Mouse (Mus musculus): ENCODE data around the gene Gpr39. TPM values are rescaled to one million over a fixed set of nuclear protein-coding genes. Genes with fewer than 3 reads are reported as not detected.

Gpr39 gene
- polyA plus RNA-seq, 1 experiment = not detected

DNA sequence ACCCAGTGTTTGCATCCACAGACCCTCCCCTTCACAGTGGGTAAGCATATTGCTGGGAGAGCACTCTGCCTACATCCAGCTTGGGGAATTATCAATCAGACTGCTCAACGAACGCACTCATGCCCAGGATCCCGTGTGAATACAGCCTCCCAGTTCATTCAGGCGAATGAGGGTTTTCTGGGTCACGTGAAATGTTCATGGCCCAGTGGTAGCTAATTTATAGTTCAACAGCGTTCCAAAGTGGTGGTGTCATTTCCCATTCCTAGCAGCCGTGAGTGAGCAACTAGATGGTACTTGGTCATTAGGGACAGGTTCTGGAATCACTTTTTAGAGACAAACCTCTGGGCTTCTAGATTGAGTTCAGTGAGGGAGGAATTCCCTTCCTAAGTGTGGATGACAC, 144.3 kb downstream of the Gpr39 start:
- Histone ChIP-seq H3K4me1 (ENCODE audit: control insufficient read depth, insufficient read depth, insufficient read length, low read length) (no peaks in the 10 kb centered on the region), H3K4me3 (ENCODE audit: insufficient read depth, low read depth, low read length) (no peak overlapping the region), H3K27ac (replicated peaks; ENCODE audit: low read depth, low read length) (no peak overlapping the region)

- H3K4me3 ChIP-seq (ENCODE audit: insufficient read depth, low read depth, low read length) = no peak overlapping the region
- no peak overlapping the region for H3K27ac ChIP-seq (replicated peaks; ENCODE audit: low read depth, low read length)
- no peaks in the 10 kb centered on the region for H3K4me1 ChIP-seq (ENCODE audit: control insufficient read depth, insufficient read depth, insufficient read length, low read length)
These were observed 146.8 kb downstream of the Gpr39 start for GRCm38 (mm10) chr1:125823611-125824010.

GRCm38 (mm10) chr1:125837507-125837906, 160.7 kb downstream of the Gpr39 start:
- Histone ChIP-seq H3K27ac (replicated peaks; ENCODE audit: low read depth, low read length) (no peak overlapping the region), H3K4me3 (ENCODE audit: insufficient read depth, low read depth, low read length) (no peak overlapping the region), H3K4me1 (ENCODE audit: control insufficient read depth, insufficient read depth, insufficient read length, low read length) (no peaks in the 10 kb centered on the region)

- H3K27ac ChIP-seq (replicated peaks; ENCODE audit: low read depth, low read length) = no peak overlapping the region
- H3K4me3 ChIP-seq (ENCODE audit: insufficient read depth, low read depth, low read length) = no peak overlapping the region
- no peaks in the 10 kb centered on the region for H3K4me1 ChIP-seq (ENCODE audit: control insufficient read depth, insufficient read depth, insufficient read length, low read length)
These were observed 163.1 kb downstream of the Gpr39 start for GRCm38 (mm10) chr1:125839746-125840392.

DNA sequence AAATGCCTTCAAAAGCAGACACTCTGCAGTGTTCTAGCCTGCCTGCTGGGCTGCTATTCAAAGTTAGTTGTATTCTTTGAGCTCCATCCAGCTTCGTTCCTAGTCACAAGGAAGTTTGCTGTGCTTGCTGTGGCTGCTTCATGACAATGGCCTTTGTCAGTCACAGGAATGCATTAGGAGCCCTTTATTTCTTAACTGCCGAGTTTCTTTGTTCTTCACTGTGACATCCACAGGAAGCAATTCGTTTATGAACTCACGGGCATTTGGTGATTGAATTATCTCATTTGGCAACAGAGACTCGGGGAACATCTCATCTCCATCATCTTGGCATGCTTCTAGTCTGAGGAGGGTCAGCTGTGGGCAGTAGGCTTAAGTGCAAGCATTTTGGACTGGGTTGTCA, 177.9 kb downstream of the Gpr39 start:
- Histone ChIP-seq H3K27ac (replicated peaks; ENCODE audit: low read depth, low read length) (no peak overlapping the region), H3K4me3 (ENCODE audit: insufficient read depth, low read depth, low read length) (no peak overlapping the region)

GRCm38 (mm10) chr1:125858631-125859030, 181.8 kb downstream of the Gpr39 start:
- Histone ChIP-seq H3K4me3 (ENCODE audit: insufficient read depth, low read depth, low read length) (no peak overlapping the region), H3K4me1 (ENCODE audit: control insufficient read depth, insufficient read depth, insufficient read length, low read length) (peaks cover 6% of the 10 kb centered on the region), H3K27ac (replicated peaks; ENCODE audit: low read depth, low read length) (no peak overlapping the region)

More for the DNA sequence above, 177.9 kb downstream of the Gpr39 start:
- peaks cover 6% of the 10 kb centered on the region for H3K4me1 ChIP-seq (ENCODE audit: control insufficient read depth, insufficient read depth, insufficient read length, low read length)

DNA sequence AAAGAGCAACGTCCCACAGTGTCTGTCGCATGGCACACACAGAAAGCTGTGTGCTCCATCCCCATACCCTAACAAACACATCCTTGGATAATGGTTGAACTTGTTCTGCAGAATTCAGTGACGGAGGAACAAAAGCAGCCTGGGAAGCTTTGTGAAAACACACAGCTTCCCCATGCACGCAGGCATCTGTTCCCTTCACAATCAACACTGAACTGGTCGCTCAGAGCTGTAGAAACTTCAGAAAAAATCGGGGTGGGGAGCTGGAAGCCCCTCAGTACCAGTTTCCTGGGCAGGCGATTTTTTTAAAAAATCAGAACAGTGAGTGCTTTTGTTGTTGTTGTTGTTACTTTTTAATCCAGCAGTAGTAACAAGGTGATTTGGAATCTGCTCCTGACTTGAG, 193.3 kb downstream of the Gpr39 start:
- Histone ChIP-seq H3K27ac (replicated peaks; ENCODE audit: low read depth, low read length) (no peak overlapping the region), H3K4me3 (ENCODE audit: insufficient read depth, low read depth, low read length) (no peak overlapping the region), H3K4me1 (ENCODE audit: control insufficient read depth, insufficient read depth, insufficient read length, low read length) (no peaks in the 10 kb centered on the region)

- Histone ChIP-seq H3K27ac (replicated peaks; ENCODE audit: low read depth, low read length) (no peak overlapping the region), H3K4me3 (ENCODE audit: insufficient read depth, low read depth, low read length) (no peak overlapping the region), H3K4me1 (ENCODE audit: control insufficient read depth, insufficient read depth, insufficient read length, low read length) (no peaks in the 10 kb centered on the region)
These were observed 216.4 kb downstream of the Gpr39 start for GRCm38 (mm10) chr1:125893158-125893557.

DNA sequence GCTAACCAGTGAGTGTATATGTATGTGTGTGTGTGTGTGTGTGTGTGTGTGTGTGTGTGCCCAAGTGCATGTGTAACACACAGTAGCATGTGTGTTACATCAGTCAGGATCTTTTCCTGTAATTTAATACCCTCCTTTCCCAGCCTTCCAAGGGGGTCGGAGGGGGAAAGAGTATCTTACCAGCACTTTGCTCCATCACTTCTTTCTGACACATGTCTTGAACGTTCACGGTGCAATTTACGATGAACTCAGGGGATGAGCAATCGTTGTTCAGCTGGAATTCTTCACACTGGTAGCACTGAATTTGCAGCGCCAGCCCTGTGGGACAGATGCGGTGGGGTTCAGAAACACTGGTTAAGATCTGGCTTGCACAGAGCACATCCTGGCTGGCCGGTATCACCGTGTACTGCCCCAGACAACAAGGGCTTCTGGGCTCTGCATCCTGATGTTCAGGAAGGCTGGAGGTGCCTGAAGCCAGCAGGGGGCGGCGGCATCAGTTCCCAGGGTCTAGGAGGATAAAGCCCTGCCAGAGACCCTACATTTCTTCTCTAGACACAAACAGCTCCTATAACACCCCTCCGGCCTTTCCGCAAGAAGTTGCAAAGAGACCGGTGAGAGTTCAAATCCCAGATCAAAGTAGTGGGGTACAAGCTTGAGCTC, 233.5 kb downstream of the Gpr39 start:
- H3K4me3 ChIP-seq (ENCODE audit: insufficient read depth, low read depth, low read length) = no peak overlapping the region
- H3K27ac ChIP-seq (replicated peaks; ENCODE audit: low read depth, low read length) = no peak overlapping the region
- no peaks in the 10 kb centered on the region for H3K4me1 ChIP-seq (ENCODE audit: control insufficient read depth, insufficient read depth, insufficient read length, low read length)

GRCm38 (mm10) chr1:125910871-125911265, 234.1 kb downstream of the Gpr39 start:
- Histone ChIP-seq H3K4me1 (ENCODE audit: control insufficient read depth, insufficient read depth, insufficient read length, low read length) (no peaks in the 10 kb centered on the region), H3K27ac (replicated peaks; ENCODE audit: low read depth, low read length) (no peak overlapping the region), H3K4me3 (ENCODE audit: insufficient read depth, low read depth, low read length) (0 out of 2 replicates have a peak overlapping the region, but pooled peaks have one; percentile 34)

DNA sequence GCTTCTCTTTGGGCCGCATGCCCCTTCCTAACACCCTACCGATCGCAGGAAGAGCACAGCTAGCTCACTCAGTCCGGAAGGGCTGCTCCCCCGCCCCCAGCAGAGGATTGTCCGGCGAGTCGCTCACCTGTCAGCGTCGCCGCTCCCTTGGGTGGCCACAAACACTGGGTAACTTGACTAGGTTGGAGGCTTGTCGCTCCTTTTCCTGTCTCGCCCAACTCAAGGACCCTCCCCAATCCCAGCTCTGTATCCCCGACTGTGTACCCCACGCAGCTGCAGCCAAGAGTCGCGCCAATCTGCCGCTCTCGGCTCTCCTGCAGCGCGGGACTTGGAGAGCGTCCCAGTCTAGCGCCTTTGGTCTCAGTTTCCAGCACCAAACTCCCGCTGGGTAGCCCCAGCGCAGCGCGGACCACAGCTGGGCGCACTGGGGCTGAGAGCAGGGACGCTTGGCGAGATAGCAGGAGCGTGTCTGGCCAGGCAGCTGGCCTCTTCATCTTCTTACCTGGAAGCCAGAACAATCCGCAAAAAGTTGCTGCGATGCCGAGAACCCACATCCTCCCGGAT, 234.6 kb downstream of the Gpr39 start:
- Histone ChIP-seq H3K4me1 (ENCODE audit: control insufficient read depth, insufficient read depth, insufficient read length, low read length) (no peaks in the 10 kb centered on the region), H3K27ac (replicated peaks; ENCODE audit: low read depth, low read length) (no peak overlapping the region), H3K4me3 (ENCODE audit: insufficient read depth, low read depth, low read length) (peak overlapping the region; percentile 34)

GRCm38 (mm10) chr1:125911901-125912445, 235.2 kb downstream of the Gpr39 start:
- Histone ChIP-seq H3K4me3 (ENCODE audit: insufficient read depth, low read depth, low read length) (peak overlapping the region; percentile 34), H3K4me1 (ENCODE audit: control insufficient read depth, insufficient read depth, insufficient read length, low read length) (no peaks in the 10 kb centered on the region), H3K27ac (replicated peaks; ENCODE audit: low read depth, low read length) (no peak overlapping the region)

GRCm38 (mm10) chr1:125912601-125913600, 236.1 kb downstream of the Gpr39 start, which contains the start of gene Lypd1:
TSS of gene Lypd1 (minus strand) at chr1:125913101.
- no peaks in the 10 kb centered on the region for H3K4me1 ChIP-seq (ENCODE audit: control insufficient read depth, insufficient read depth, insufficient read length, low read length)
- peak within 1 kb of the TSS; percentile 34 for H3K4me3 ChIP-seq (ENCODE audit: insufficient read depth, low read depth, low read length)
- H3K27ac ChIP-seq (replicated peaks; ENCODE audit: low read depth, low read length) = no peak within 1 kb of the TSS

GRCm38 (mm10) chr1:125920696-125921095, 243.9 kb downstream of the Gpr39 start:
- Histone ChIP-seq H3K4me3 (ENCODE audit: insufficient read depth, low read depth, low read length) (no peak overlapping the region), H3K27ac (replicated peaks; ENCODE audit: low read depth, low read length) (no peak overlapping the region), H3K4me1 (ENCODE audit: control insufficient read depth, insufficient read depth, insufficient read length, low read length) (no peaks in the 10 kb centered on the region)

DNA sequence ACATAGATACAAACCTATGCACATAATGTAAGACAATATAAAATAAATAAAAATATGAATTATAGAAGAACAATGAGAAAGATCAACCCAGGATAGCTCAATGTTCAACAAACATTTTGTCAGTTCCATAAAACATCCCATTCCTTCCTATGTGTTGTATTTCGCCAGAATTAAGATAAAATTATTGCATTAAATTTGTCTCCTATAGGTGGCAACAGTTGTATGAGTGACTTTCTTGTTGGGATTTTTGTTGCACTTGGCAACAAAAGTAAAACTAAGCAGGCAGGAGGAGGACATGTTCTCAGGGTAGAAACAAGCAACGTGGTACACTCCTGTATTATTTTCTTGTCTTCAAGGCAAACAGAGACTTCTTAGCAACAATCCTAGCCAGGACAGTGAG, 246.3 kb downstream of the Gpr39 start:
- H3K27ac ChIP-seq (replicated peaks; ENCODE audit: low read depth, low read length) = no peak overlapping the region
- H3K4me3 ChIP-seq (ENCODE audit: insufficient read depth, low read depth, low read length) = no peak overlapping the region
- no peaks in the 10 kb centered on the region for H3K4me1 ChIP-seq (ENCODE audit: control insufficient read depth, insufficient read depth, insufficient read length, low read length)
